Mouse (Mus musculus) liver, embryonic 11.5 days (tissue): ENCODE measurements around the gene Cdkl1. TPM values are rescaled to one million over a fixed set of nuclear protein-coding genes. Genes with fewer than 3 reads are reported as not detected.
A peak's percentile ranks its signal among the peaks of the same experiment; 100 is the strongest.

Source experiments
- ATAC-seq: fragments of 200-750 bp; cut with Nextera tagmentation; replicated peaks from 2 replicates; pipeline ENCODE4 v1.8.0; 2017; ENCODE audit warnings: moderate number of reproducible peaks, mild to moderate bottlenecking, moderate TSS enrichment, moderate library complexity; ENCODE audit not compliant: low FRiP score
- DNase-seq: peaks from one replicate; pipeline ENCODE4 v3.0.0-alpha.2; 2017; ENCODE audit warnings: low spot score
- H3K27ac ChIP-seq: fragments of 300-500 bp; sonication (generic); 2 replicates; pipeline ENCODE4 v1.5.1; 2014; ENCODE audit warnings: mild to moderate bottlenecking, low read depth, low read length, control low read depth
- H3K27me3 ChIP-seq: fragments of 300-500 bp; sonication (generic); replicated peaks from 2 replicates; pipeline ENCODE4 v1.6.1; 2014; ENCODE audit warnings: low read length, mixed read lengths; ENCODE audit not compliant: control insufficient read depth, insufficient read depth
- H3K36me3 ChIP-seq: fragments of 300-500 bp; sonication (generic); 2 replicates; pipeline ENCODE4 v1.6.1; 2014; ENCODE audit warnings: mild to moderate bottlenecking, low read length, moderate library complexity, mixed read lengths; ENCODE audit not compliant: control insufficient read depth, insufficient read depth
- H3K4me1 ChIP-seq: fragments of 300-500 bp; sonication (generic); replicated peaks from 2 replicates; pipeline ENCODE4 v1.6.1; 2014; ENCODE audit warnings: low read length, mixed read lengths; ENCODE audit not compliant: control insufficient read depth, insufficient read depth
- H3K4me2 ChIP-seq: fragments of 300-500 bp; sonication (generic); 2 replicates; pipeline ENCODE4 v1.6.1; 2014; ENCODE audit warnings: mild to moderate bottlenecking, control low read depth, moderate library complexity
- H3K4me3 ChIP-seq: fragments of 300-500 bp; sonication (generic); 2 replicates; pipeline ENCODE4 v1.5.1; 2014; ENCODE audit warnings: low read depth, low read length, control low read depth
- H3K9ac ChIP-seq: fragments of 300-500 bp; sonication (generic); 2 replicates; pipeline ENCODE4 v1.6.1; 2014; ENCODE audit warnings: low read depth, low read length, control low read depth
- H3K9me3 ChIP-seq: fragments of 300-500 bp; sonication (generic); 2 replicates; pipeline ENCODE4 v1.6.1; 2016; ENCODE audit warnings: low read length, inconsistent platforms, mixed read lengths; ENCODE audit not compliant: control insufficient read depth
- WGBS: fragments of 180-500 bp; shearing (Covaris S2); extraction: QIAGEN DNeasy Blood & Tissue Kit; methylation state at CpG from one replicate; pipeline ENCODE4 v1.1.7; 2014; 5-methylcytosine and 5-hydroxymethylcytosine counted together
- polyA plus RNA-seq: library from polyadenylated mRNA; unstranded; fragments of >200 nt; fragmentation: Nextera tagmentation; extraction: Ambion mirVana; gene quantifications from 2 replicates; pipeline ENCODE4 v1.2.1, GENCODE M21; 2014

Cdkl1 gene
- polyA plus RNA-seq, 1 experiment from 2014 or later = 0.52 TPM

GRCm38 (mm10) chr12:69789766-69790529 is 1.1 kb downstream of the Cdkl1 start:
- Histone ChIP-seq H3K27ac (no peak overlapping the region), H3K4me2 (peak overlapping the region; percentile 100), H3K4me1 (peaks cover 15% of the 10 kb centered on the region), H3K9me3 (no peaks in the 10 kb centered on the region), H3K27me3 (peaks cover 10% of the 10 kb centered on the region), H3K9ac (peak overlapping the region; percentile 49; the same call in 1 of the 2 replicates), H3K4me3 (peak overlapping the region; percentile 59), H3K36me3 (no peaks in the 10 kb centered on the region)
- DNase-seq = no peak
- WGBS = 36% methylated on average over 27 of the region's 27 CpGs
- peak; percentile 37; the same call in 1 of the 2 replicates for ATAC-seq

DNA sequence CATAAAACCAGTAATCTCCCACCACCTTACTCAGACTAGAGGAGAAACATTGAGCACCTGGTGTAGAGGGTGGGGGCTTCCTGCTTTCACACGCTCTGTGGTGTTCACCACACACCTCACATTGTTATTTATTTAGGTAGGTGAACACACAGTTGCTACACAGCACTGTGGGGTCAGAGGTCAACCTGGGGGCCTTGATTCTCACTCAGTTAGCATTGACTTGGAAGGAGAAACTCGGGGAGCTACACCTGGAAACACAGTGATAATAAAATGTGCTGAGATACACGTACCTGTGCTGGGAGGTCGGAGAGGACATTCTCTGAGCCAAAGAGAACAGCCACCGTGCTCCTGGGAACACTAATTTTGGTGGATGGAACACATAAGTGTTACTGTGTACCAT is 2.7 kb downstream of the Cdkl1 start:
- DNase-seq = no peak
- Histone ChIP-seq H3K27me3 (peaks cover 10% of the 10 kb centered on the region), H3K4me2 (no peak overlapping the region), H3K4me1 (peaks cover 21% of the 10 kb centered on the region), H3K9ac (no peak overlapping the region), H3K36me3 (no peaks in the 10 kb centered on the region), H3K27ac (no peak overlapping the region), H3K9me3 (no peaks in the 10 kb centered on the region), H3K4me3 (no peak overlapping the region)
- no peak for ATAC-seq
- whole genome bisulfite sequencing = 76% methylated on average over 5 of the region's 5 CpGs

GRCm38 (mm10) chr12:69785471-69785870 is 5.6 kb downstream of the Cdkl1 start:
- H3K27ac ChIP-seq = no peak overlapping the region
- H3K4me1 ChIP-seq = peaks cover 25% of the 10 kb centered on the region
- H3K9ac ChIP-seq = no peak overlapping the region
- no peaks in the 10 kb centered on the region for H3K9me3 ChIP-seq
- no peak for ATAC-seq
- no peaks in the 10 kb centered on the region for H3K36me3 ChIP-seq
- DNase-seq = no peak
- 79% methylated on average over 9 of the region's 9 CpGs for WGBS
- H3K4me3 ChIP-seq = no peak overlapping the region
- H3K4me2 ChIP-seq = no peak overlapping the region
- peaks cover 7% of the 10 kb centered on the region for H3K27me3 ChIP-seq

DNA sequence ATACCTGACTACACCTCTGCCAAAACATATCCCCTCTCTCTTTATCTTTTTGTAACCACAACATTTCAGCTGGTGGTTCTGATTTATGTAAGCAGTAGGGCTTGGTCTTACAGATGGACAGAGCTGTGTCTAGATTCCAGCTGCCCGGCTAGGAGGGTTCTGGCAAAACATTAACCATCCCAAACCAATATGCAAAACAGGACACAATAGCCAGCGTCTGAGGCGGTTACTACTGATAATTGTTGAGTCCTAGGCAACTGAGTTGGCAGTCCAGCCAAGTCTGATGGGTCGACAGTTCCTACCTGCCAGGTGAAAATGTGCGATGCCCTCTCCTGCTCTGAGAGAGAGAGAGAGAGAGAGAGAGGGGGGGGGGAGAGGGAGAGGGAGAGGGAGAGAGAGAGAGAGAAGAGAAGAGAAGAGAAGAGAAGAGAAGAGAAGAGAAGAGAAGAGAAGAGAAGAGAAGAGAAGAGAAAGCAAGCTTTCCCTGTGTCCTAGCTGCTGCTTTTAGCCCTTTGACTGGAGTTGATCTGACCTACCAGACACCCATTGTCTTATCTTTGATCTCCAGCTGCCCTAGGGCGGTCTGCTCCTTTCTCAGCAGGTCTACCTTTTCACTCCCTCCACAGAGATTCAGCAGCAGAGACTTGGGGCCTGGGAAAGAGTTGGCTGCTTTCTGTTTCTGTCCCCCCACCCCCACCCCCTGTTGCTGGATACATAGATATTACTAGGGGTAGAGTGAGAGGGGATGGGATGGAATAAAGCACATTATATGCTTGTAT is 7.6 kb downstream of the Cdkl1 start:
- Histone ChIP-seq H3K4me3 (no peak overlapping the region), H3K36me3 (no peaks in the 10 kb centered on the region), H3K4me2 (peak overlapping the region; percentile 17), H3K4me1 (peaks cover 25% of the 10 kb centered on the region), H3K9me3 (no peaks in the 10 kb centered on the region), H3K27me3 (peaks cover 2% of the 10 kb centered on the region; the same call in 1 of the 2 replicates), H3K9ac (no peak overlapping the region), H3K27ac (peak overlapping the region; percentile 51)
- DNase-seq (no peak), ATAC-seq (peak; percentile 94)
- WGBS = 38% methylated on average over 6 of the region's 6 CpGs

- no peak for DNase-seq
- Histone ChIP-seq H3K27me3 (no peaks in the 10 kb centered on the region), H3K9me3 (no peaks in the 10 kb centered on the region), H3K4me2 (0 out of 2 replicates have a peak overlapping the region, but pooled peaks have one; percentile 12), H3K4me3 (no peak overlapping the region), H3K4me1 (peaks cover 21% of the 10 kb centered on the region), H3K27ac (peak overlapping the region; percentile 25; the same call in 1 of the 2 replicates), H3K36me3 (no peaks in the 10 kb centered on the region), H3K9ac (peak overlapping the region; percentile 40)
- WGBS = 77% methylated on average over 10 of the region's 10 CpGs
- ATAC-seq = 0 out of 2 replicates have a peak, but pooled peaks have one; percentile 11
Measured at GRCm38 (mm10) chr12:69781935-69782650, 9.0 kb downstream of the Cdkl1 start.

- no peak overlapping the region for H3K9ac ChIP-seq
- ATAC-seq = no peak
Measured at GRCm38 (mm10) chr12:69781480-69781879, 9.6 kb downstream of the Cdkl1 start.

DNA sequence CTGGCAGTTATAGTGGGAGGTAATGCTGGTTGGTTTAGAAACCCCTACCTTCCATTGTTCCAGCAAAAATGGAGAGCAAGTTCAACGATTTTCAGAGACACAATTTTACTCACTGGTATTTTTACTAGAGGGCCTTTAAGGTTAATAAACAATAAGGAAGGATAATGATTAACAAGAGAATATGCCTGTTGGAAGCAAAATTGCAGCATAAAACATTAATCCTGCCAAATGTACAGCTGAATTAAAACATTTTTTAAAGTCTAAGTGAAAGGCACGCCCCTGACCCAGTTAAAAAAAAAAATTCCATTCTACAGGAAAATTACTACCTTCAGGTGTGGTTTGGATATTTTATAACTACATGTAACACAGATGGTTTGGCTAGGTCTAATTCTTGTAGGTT is 13.1 kb downstream of the Cdkl1 start:
- Histone ChIP-seq H3K4me1 (peaks cover 16% of the 10 kb centered on the region), H3K9me3 (no peaks in the 10 kb centered on the region), H3K27ac (no peak overlapping the region), H3K4me3 (no peak overlapping the region), H3K4me2 (no peak overlapping the region), H3K36me3 (no peaks in the 10 kb centered on the region), H3K27me3 (no peaks in the 10 kb centered on the region), H3K9ac (no peak overlapping the region)
- ATAC-seq = no peak
- no peak for DNase-seq
- WGBS = 78% methylated on average over 2 of the region's 2 CpGs

More at GRCm38 (mm10) chr12:69781480-69781879, 9.6 kb downstream of the Cdkl1 start:
- Histone ChIP-seq H3K4me2 (no peak overlapping the region), H3K36me3 (no peaks in the 10 kb centered on the region), H3K4me3 (no peak overlapping the region), H3K27ac (no peak overlapping the region), H3K4me1 (peaks cover 25% of the 10 kb centered on the region), H3K9me3 (no peaks in the 10 kb centered on the region), H3K27me3 (no peaks in the 10 kb centered on the region)
- no peak for DNase-seq
- WGBS = 87% methylated on average over 8 of the region's 8 CpGs

DNA sequence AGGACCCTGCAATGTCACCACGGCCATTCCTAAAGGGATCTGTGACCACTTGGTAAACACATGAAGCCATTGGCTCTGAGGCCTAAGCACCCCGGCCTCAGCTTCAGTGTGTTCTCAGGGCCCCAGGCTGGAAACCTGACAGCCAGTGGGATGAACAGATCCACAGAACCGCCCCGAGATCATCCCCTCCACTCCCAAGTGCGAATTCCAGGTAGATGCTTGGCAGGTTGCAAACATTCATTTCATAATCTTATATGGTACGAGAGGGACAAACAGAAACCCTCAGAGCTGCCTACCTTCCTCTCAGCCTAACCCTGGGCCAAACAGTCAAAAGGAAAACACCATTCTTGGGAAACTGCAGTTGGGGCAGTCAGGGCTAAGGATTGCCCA is 13.7 kb downstream of the Cdkl1 start:
- ATAC-seq (no peak), DNase-seq (no peak)
- Histone ChIP-seq H3K4me1 (peaks cover 12% of the 10 kb centered on the region), H3K36me3 (no peaks in the 10 kb centered on the region), H3K27ac (no peak overlapping the region), H3K27me3 (no peaks in the 10 kb centered on the region), H3K4me3 (no peak overlapping the region), H3K9ac (no peak overlapping the region), H3K4me2 (no peak overlapping the region), H3K9me3 (no peaks in the 10 kb centered on the region)
- 83% methylated on average over 6 of the region's 6 CpGs for WGBS
